Mouse (Mus musculus) thymus, postnatal 0 days (tissue): Measurements from ENCODE around the gene Wfdc2. TPM values are rescaled to one million over a fixed set of nuclear protein-coding genes. Genes with fewer than 3 reads are reported as not detected.

Experiments
- DNase-seq: peaks from one replicate; pipeline ENCODE4 v3.0.0-alpha.2; 2015; ENCODE audit warnings: low spot score
- polyA plus RNA-seq: library from polyadenylated mRNA; unstranded; fragments of >200 nt; fragmentation: Nextera tagmentation; extraction: Ambion mirVana; gene quantifications from 2 replicates; pipeline ENCODE4 v1.2.1, GENCODE M21; 2015

Wfdc2 gene
- polyA plus RNA-seq, 1 experiment from 2014 or later: 53.4 TPM

- DNase-seq: no peak
These were observed 53.2 kb downstream of the Wfdc2 start for GRCm38 (mm10) chr2:164615386-164615785.

Other genes starting within 250 kb of the Wfdc2 start
- gene Svs6, start 245.7 kb upstream of the Wfdc2 start, polyA plus RNA-seq: not detected in 2 replicates
- gene Svs5, start 229.7 kb upstream of the Wfdc2 start, polyA plus RNA-seq: not detected in 2 replicates
- gene Slpi, start 173.3 kb upstream of the Wfdc2 start, polyA plus RNA-seq: 9.8 and 10.6 TPM in 2 replicates
- not detected in 2 replicates for gene Rbpjl, start 159.3 kb upstream of the Wfdc2 start, polyA plus RNA-seq
- 0.08 and 0.12 TPM in 2 replicates for gene Matn4, start 157.3 kb upstream of the Wfdc2 start, polyA plus RNA-seq
- gene Sdc4, start 118.5 kb upstream of the Wfdc2 start, polyA plus RNA-seq: 28.7 and 40.4 TPM in 2 replicates
- 77.2 and 83.7 TPM in 2 replicates for gene Sys1, start 105.4 kb upstream of the Wfdc2 start, polyA plus RNA-seq
- 19.4 and 21.5 TPM in 2 replicates for gene Gm20458, start 101.4 kb upstream of the Wfdc2 start, polyA plus RNA-seq
- not detected in 2 replicates for gene Trp53tg5, start 88.7 kb upstream of the Wfdc2 start, polyA plus RNA-seq
- gene Dbndd2, start 76.3 kb upstream of the Wfdc2 start, polyA plus RNA-seq: 12.6 and 15.3 TPM in 2 replicates
- 47.2 and 51.1 TPM in 2 replicates for gene Pigt, start 64.9 kb upstream of the Wfdc2 start, polyA plus RNA-seq
- gene Spint3, start 11.0 kb downstream of the Wfdc2 start, polyA plus RNA-seq: not detected in 2 replicates
- gene Wfdc6a, start 23.0 kb downstream of the Wfdc2 start, polyA plus RNA-seq: not detected in 2 replicates
- not detected in 2 replicates for gene Eppin, start 31.2 kb downstream of the Wfdc2 start, polyA plus RNA-seq
- gene Wfdc6b, start 51.1 kb downstream of the Wfdc2 start, polyA plus RNA-seq: not detected in 2 replicates
- not detected in 2 replicates for gene Wfdc8, start 51.2 kb downstream of the Wfdc2 start, polyA plus RNA-seq
- gene Wfdc16, start 76.4 kb downstream of the Wfdc2 start, polyA plus RNA-seq: not detected in 2 replicates
- 0.42 TPM in 1 of 2 replicates, not detected in the other for gene Wfdc10, start 93.6 kb downstream of the Wfdc2 start, polyA plus RNA-seq
- gene Wfdc9, start 94.2 kb downstream of the Wfdc2 start, polyA plus RNA-seq: not detected in 2 replicates
- gene Wfdc11, start 111.7 kb downstream of the Wfdc2 start, polyA plus RNA-seq: not detected in 2 replicates
- not detected in 2 replicates for gene Wfdc13, start 122.7 kb downstream of the Wfdc2 start, polyA plus RNA-seq
- gene Spint4, start 136.1 kb downstream of the Wfdc2 start, polyA plus RNA-seq: not detected in 2 replicates
- gene Spint5, start 152.9 kb downstream of the Wfdc2 start, polyA plus RNA-seq: not detected in 2 replicates
- 0.49 and 0.56 TPM in 2 replicates for gene Wfdc3, start 183.5 kb downstream of the Wfdc2 start, polyA plus RNA-seq
- 70.4 and 85.2 TPM in 2 replicates for gene Dnttip1, start 183.6 kb downstream of the Wfdc2 start, polyA plus RNA-seq
- 379 and 497 TPM in 2 replicates for gene Ube2c, start 207.5 kb downstream of the Wfdc2 start, polyA plus RNA-seq
- 5.8 and 10.7 TPM in 2 replicates for gene Tnnc2, start 217.6 kb downstream of the Wfdc2 start, polyA plus RNA-seq
- gene Snx21, start 223.4 kb downstream of the Wfdc2 start, polyA plus RNA-seq: 7.0 and 7.7 TPM in 2 replicates
- gene Acot8, start 242.5 kb downstream of the Wfdc2 start, polyA plus RNA-seq: 30.0 and 31.1 TPM in 2 replicates
- gene Zswim3, start 242.7 kb downstream of the Wfdc2 start, polyA plus RNA-seq: 7.1 TPM in 2 replicates